Mouse (Mus musculus) adrenal gland, adult 10 weeks (tissue): ENCODE measurements around the gene Fam241a. TPM values are rescaled to one million over a fixed set of nuclear protein-coding genes. Genes with fewer than 3 reads are reported as not detected.

Experiments used
- polyA plus RNA-seq: library from polyadenylated mRNA; stranded (reverse); fragments of 350-450 nt; fragmentation: Illumina TruSeq; extraction: RNeasy Lipid Tissue Mini Kit (QIAGEN cat#74804); gene quantifications from one replicate; pipeline ENCODE4 v1.2.3, GENCODE M21; 2014; ENCODE audit warnings: low read depth, low replicate concordance

Fam241a gene
- polyA plus RNA-seq: 19.6 TPM

GRCm38 (mm10) chr3:127895792-127896541 lies at the start of gene Fam241a:
Gene Fam241a (minus strand): TSS chr3:127896324.

GRCm38 (mm10) chr3:127837154-127837865 lies 58.8 kb downstream of the Fam241a start, which contains the start of gene Ap1ar:
Gene Ap1ar (minus strand): TSS chr3:127837523.

Other genes starting within 250 kb of the Fam241a start
- 5.9 TPM for gene Alpk1, start 115.8 kb downstream of the Fam241a start, polyA plus RNA-seq
- 13.8 TPM for gene Tifa, start 106.5 kb downstream of the Fam241a start, polyA plus RNA-seq
- 34.9 TPM for gene Ap1ar, start 58.8 kb downstream of the Fam241a start, polyA plus RNA-seq